Mouse (Mus musculus): ENCODE data around the gene Gm49361.

- peak; percentile 49; the same call in 1 of the 2 replicates for TF ChIP-seq CTCF (IDR thresholded peaks at IDR 0.05; ENCODE audit: borderline replicate concordance, insufficient read depth, low read length)
- no peak for TF ChIP-seq POLR2A (IDR thresholded peaks at IDR 0.05; ENCODE audit: low read depth, low read length)
These were observed 61.3 kb downstream of the Gm49361 start for GRCm38 (mm10) chr14:57684579-57684978.
